Mouse (Mus musculus): ENCODE data around the gene Hps4.

Gene Hps4

GRCm38 (mm10) chr5:112324637-112325545 lies 18.0 kb upstream of the Hps4 start:
- DNase-seq (ENCODE audit: low spot score in 2 of 2): peak; percentile 32 to 63

DNA sequence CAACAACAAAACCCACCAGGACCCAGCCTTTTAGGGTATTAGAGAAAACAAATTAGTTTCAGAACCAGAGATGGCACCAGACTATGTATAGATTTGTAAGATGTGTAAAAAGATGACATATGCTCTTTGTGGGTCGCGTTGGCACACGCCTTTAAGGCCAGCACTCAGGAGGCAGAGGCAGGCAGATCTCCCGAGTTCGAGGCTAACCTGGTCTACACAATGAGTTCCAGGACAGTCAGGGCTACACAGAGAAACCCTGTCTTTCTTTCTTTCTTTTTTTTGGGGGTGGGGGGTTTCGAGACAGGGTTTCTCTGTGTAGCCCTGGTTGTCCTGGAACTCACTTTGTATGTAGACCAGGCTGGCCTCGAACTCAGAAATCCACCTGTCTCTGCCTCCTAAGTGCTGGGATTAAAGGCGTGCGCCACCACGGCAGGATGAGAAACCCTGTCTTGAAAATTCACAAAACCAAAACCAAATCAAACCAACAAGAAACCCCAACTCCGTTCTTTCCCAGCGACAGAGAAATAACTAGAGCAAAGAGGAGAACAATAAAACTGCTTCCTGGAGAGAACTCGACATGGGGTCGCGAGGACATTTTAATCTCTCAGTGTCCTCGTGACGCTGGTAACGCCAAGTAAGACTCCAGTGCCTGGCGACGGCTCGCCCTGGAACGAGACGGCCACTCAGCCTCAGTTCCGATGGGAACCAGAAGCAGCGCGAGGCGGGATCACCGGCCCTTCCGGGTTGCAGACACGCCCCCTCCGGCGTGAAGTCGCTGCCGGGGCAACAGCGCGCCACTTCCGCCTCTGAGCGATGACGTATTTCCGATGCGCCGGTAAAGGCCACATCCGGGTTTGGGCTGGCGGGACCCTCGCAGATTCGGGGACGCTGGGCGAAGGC lies 17.1 kb upstream of the Hps4 start, which contains the start of gene Tfip11:
TSS of gene Tfip11 (plus strand) at position 813 of the 900 bp plus-strand sequence.
- DNase-seq (ENCODE audit: low spot score in 2 of 2): peak; percentile 90 to 94

GRCm38 (mm10) chr5:112326446-112327009 lies 16.4 kb upstream of the Hps4 start:
- no peak for DNase-seq (ENCODE audit: low spot score in 2 of 2)

GRCm38 (mm10) chr5:112327854-112328253 lies 15.0 kb upstream of the Hps4 start:
- DNase-seq (ENCODE audit: low spot score in 2 of 2): no peak

DNA sequence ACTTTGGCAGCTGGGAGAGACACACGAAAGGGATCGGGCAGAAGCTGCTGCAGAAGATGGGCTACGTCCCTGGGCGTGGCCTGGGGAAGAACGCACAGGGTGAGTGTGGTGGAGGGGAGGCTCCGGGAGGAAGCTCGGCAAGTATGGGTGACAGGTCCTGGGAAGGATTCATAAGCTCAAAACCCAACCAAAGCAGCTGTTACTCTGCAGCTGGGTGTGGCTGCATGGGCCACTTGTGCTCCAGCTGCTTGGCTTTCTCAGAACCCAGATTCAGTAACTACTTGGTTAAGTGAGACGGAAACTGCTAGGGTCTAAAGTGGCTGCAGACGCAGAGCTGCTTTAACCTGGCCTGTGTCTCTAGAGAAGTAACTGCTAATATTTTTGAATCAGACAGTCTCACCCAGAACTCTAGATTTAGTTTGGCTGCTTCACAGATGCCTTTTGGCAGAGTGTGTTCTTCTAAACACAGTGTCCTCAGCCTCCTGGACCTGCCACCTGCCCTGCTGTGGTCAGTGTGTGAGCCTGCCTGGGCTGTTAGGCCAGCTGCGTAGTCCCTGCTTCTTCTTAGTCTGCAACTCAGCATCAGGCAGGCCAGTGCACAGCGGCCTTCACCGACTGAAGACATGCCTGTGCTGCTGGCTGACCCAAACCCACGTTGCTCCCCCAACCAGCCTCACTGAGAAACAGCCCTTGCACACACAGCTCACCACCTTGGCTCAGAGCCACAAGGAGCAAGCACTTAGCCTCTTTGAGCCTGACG lies 12.9 kb upstream of the Hps4 start:
- no peak for DNase-seq (ENCODE audit: low spot score in 2 of 2)

DNA sequence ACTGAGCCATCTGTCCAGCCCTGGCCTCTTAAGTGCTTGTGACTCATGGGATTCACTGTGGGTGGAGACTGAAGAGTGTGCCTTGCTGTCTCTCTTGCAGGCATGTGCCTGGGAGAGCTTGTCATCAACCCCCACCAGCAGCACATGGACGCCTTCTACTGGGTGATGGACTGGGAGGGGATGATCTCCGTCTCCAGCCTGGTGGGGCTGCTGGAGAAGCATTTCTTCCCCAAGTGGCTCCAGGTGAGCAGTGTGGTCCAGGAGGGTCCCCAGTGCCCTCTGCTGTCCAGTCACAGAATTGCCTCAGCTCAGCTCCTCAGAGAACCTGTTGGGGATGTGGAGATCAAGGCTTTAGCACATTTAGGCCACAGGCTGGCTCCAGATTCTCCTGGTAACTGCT lies 7.4 kb upstream of the Hps4 start:
- peak; percentile 36 to 71 for DNase-seq (ENCODE audit: low spot score in 2 of 2)

DNA sequence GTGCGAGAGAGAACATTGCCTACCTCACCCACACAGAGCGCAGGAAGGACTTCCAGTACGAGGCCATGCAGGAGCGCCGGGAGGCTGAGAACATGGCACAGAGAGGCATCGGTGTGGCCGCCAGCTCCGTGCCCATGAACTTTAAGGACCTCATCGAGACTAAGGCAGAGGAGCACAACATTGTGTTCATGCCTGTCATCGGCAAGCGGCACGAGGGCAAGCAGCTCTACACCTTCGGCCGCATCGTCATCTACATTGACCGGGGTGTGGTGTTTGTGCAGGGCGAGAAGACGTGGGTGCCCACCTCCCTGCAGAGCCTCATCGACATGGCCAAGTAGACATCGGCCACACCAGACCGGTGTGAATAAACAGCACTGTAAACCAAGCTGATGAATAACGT lies 5.9 kb upstream of the Hps4 start:
- DNase-seq (ENCODE audit: low spot score in 2 of 2): no peak

GRCm38 (mm10) chr5:112339215-112339614 lies 3.7 kb upstream of the Hps4 start:
- DNase-seq (ENCODE audit: low spot score in 2 of 2): no peak

DNA sequence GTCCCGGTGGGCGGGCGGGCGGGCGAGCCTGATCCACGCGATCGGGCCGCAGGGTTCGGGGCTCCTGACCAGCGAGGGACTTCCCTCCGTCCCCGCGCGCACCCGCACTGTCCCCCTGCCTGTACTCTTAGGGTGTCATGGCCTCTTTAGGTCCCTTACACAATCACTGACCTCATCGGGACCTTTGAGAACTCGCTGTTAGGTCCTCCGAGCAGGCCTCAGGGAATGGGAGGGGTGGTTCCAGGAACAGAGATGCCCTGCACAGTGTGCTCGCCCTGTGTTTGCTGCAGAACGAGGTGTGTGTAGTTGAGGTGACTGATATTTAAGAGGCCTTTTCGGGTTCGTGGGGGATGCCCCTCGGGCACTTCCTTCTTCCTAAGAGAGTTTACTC lies 317 bp downstream of the Hps4 start:
- no peak for DNase-seq (ENCODE audit: low spot score in 2 of 2)

DNA sequence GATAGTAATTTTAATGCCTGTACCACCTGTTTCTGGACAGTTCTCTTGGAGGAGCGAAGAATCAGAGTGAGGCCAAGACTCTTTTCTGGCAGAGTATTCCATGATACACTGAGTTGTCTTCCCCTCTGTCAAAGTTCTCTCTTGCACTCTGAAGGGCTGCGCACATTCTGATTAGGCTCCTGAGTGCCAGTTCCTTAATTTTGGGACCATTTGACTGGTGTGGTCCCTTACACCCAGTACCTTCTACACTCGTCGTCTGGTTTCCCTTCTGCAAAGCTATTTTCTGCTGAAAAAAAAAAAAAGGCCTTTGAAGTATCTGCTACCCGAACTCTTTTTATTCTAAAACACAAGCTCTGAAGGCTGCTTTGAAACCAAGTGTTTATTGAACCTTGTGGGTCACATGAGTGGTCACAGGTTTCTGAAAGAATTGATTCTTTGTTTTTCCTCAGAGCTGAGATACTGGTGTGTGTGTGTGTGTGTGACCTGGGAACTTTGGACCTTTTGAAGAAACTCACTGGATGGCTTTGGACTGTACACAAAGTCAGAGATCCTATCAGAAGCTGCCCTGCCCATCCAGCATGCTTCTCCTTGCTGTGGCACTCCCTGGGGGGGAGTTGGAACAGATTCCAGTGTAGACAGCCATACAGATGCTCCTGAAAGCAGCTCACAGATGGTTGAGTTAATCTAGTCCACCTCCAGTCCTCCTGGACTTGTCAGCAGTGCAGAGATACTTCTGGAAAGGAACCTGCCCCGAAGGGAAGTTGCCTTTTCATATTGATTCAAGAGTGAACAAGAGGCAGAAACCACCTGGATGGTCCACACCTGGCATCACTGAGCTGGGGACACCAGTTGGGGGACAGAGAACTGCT lies 1.4 kb downstream of the Hps4 start:
- no peak for DNase-seq (ENCODE audit: low spot score in 2 of 2)

- DNase-seq (ENCODE audit: low spot score in 2 of 2): no peak
Observed at GRCm38 (mm10) chr5:112346211-112346965, 3.5 kb downstream of the Hps4 start.

- no peak for DNase-seq (ENCODE audit: low spot score in 2 of 2)
Observed at GRCm38 (mm10) chr5:112349169-112349568, 6.3 kb downstream of the Hps4 start.

GRCm38 (mm10) chr5:112355493-112355892 lies 12.6 kb downstream of the Hps4 start:
- no peak for DNase-seq (ENCODE audit: low spot score in 2 of 2)

- DNase-seq (ENCODE audit: low spot score in 2 of 2): no peak
Observed at GRCm38 (mm10) chr5:112355910-112356309, 13.0 kb downstream of the Hps4 start, which contains the start of gene Gm6583. Gene Gm6583, minus strand, starts transcription at chr5:112356033.

DNA sequence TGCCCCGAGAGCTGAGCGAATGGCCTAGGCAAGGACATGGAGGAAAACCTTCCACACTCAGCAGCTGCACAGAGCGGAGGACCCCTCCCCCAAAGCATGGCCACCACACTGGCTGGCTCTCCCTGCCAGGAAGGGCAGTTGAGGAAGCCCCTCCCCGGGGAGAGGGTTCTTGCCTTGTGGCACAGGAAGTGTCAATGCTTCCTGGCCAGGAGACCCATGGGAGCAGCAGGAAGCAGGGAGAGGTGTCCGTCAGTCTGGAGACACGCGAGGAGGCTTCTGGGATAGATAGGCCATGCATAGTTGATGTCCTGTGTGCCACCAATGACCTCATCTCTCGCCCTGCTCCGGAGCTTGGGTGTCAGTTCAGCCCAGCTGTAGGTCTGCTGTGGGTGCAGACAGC lies 13.4 kb downstream of the Hps4 start:
- DNase-seq (ENCODE audit: low spot score in 2 of 2): no peak

GRCm38 (mm10) chr5:112359520-112359919 lies 16.6 kb downstream of the Hps4 start:
- DNase-seq (ENCODE audit: low spot score in 2 of 2): no peak

- DNase-seq (ENCODE audit: low spot score in 2 of 2): no peak
Observed at GRCm38 (mm10) chr5:112360077-112360476, 17.2 kb downstream of the Hps4 start.

DNA sequence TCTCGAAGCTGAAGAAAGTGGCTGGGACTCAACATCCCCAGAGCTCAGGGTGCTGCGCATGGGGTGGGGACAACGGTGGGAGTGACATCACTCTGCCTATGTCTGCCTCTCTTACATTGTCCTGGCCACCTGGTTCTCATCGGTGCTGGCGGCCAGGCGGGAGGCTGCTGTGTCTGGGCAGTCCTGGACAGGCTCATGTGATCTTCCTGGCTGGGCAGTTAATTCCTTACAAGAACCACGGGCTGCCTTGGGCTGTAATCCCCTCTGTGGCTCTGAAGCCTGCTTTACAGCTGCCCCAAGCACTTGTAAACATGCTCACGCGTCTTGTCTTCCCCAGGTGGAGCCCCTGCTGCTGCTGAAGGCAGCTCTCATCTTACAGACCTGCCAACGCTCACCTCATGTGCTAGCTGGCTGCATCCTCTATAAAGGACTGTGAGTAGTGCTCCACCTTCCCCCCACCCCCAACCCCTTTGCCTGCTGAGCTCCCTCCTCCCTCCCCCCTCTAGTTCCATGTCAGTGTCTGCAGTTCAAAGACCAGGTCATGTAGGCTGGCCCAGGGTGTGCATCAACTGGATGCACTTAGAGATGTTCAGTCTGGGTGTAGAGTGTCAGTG lies 21.4 kb downstream of the Hps4 start:
- no peak for DNase-seq (ENCODE audit: low spot score in 2 of 2)

GRCm38 (mm10) chr5:112366879-112367278 lies 24.0 kb downstream of the Hps4 start:
- DNase-seq (ENCODE audit: low spot score in 2 of 2): no peak

Measured in spleen, postnatal 10 days (tissue).